Mouse (Mus musculus): ENCODE results near the gene Wbp2nl.

- TF ChIP-seq CTCF (IDR thresholded peaks at IDR 0.05; ENCODE audit: borderline replicate concordance, control insufficient read depth, extremely low read depth, insufficient read depth, low read length, poor library complexity) (no peak), POLR2A (IDR thresholded peaks at IDR 0.05; ENCODE audit: control insufficient read depth, extremely low read depth, insufficient read depth, low read length, poor library complexity) (no peak)
Measured at GRCm38 (mm10) chr15:82350349-82350748, 51.6 kb downstream of the Wbp2nl start.
